Mouse (Mus musculus): ENCODE data around the gene Col5a1. TPM values are rescaled to one million over a fixed set of nuclear protein-coding genes. Genes with fewer than 3 reads are reported as not detected.

Gene Col5a1
- polyA plus RNA-seq, 1 experiment from 2014 or later = 5.4 TPM

DNA sequence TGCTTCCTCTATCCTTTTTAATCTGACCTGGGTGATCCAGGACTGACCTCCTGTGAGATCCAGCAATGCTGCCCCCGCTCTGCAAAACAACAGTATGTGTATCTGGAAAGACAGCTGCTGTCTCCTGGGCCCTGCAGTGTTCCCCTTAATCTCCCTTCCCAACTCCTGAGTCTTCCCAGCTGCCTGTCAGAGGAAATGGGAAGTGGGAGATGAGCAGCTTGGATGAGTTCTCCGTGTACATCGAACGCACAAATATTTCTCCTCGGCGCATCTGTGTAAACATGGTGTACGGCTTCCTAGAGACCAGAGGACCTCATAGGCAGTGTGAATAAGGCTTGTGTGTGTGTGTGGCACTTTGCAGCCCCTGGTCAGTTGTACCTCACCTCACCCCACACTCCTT lies 70.5 kb downstream of the Col5a1 start:
- Histone ChIP-seq H3K4me2 (replicated peaks) (no peak overlapping the region), H3K4me3 (no peak overlapping the region), H3K9ac (replicated peaks) (no peak overlapping the region), H3K27ac (replicated peaks) (no peak overlapping the region), H3K9me3 (no peaks in the 10 kb centered on the region), H3K36me3 (no peaks in the 10 kb centered on the region), H3K4me1 (peaks cover 16% of the 10 kb centered on the region), H3K27me3 (no peaks in the 10 kb centered on the region)
- ATAC-seq (replicated peaks) = no peak
- WGBS = 65% methylated on average over 7 of the region's 7 CpGs

DNA sequence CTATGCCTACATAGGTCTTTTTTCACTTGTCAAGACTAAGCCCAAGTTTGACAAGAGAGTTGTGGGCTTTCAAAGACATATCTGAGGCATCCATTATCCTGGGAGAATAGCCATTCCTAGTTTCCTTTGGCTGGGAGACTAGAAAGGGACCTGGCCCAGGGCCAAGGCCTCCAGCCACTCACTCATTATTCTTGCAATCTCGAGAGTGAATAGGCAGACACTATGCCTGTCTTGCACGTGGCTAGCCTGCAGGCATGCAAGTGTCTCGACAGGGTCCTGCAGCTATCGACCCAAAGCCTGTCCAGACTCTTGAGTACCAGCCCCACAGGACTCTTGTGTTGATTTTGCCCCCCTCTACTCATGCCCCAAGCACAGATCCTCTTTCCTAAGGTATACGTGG lies 71.0 kb downstream of the Col5a1 start:
- H3K36me3 ChIP-seq = no peaks in the 10 kb centered on the region
- H3K4me1 ChIP-seq = peaks cover 16% of the 10 kb centered on the region
- H3K27ac ChIP-seq (replicated peaks) = no peak overlapping the region
- H3K4me2 ChIP-seq (replicated peaks) = no peak overlapping the region
- H3K9ac ChIP-seq (replicated peaks) = no peak overlapping the region
- WGBS = 7% methylated on average over 5 of the region's 5 CpGs
- no peaks in the 10 kb centered on the region for H3K27me3 ChIP-seq
- H3K4me3 ChIP-seq = no peak overlapping the region
- H3K9me3 ChIP-seq = no peaks in the 10 kb centered on the region
- ATAC-seq (replicated peaks) = no peak

DNA sequence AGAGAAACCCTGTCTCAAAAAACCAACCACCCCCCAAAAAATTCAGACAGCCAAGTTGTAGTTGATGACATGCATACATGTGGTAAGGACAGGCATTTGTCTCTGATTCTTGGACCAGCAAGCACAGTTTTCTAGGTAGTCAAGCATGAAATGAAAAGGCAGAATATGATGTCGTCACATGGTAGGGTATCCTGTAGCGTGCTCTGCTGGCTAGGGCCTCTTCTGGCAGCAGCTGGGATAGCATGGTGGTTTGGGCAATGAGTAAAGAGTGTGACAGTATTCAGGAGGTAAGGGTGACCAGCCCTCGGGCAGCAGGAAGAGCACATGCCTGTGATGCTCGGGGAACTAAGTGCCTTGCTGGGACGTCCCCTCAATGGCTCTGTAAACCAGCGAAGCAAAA lies 73.0 kb downstream of the Col5a1 start:
- Histone ChIP-seq H3K9me3 (no peaks in the 10 kb centered on the region), H3K9ac (replicated peaks) (no peak overlapping the region), H3K36me3 (no peaks in the 10 kb centered on the region), H3K4me1 (peaks cover 11% of the 10 kb centered on the region), H3K4me2 (replicated peaks) (no peak overlapping the region), H3K27ac (replicated peaks) (no peak overlapping the region), H3K4me3 (no peak overlapping the region), H3K27me3 (no peaks in the 10 kb centered on the region)
- WGBS = 73% methylated on average over 6 of the region's 6 CpGs
- ATAC-seq (replicated peaks) = no peak

DNA sequence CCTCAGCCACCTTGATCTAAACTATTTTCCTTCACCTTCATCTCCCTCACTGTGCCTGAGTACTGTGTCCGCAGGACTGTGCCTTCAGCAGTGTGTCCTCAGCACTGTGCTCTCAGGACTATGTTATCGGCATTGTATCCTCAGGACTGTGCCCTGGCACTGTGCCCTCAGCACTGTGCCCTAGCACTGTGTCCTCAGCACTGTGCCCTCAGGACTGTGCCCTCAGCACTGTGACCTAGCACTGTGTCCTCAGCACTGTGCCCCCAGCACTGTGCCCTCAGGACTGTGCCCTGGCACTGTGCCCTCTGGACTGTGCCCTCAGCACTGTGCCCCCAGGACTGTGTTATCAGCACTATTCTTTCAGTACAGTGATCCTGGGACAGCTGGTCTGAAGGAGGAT lies 75.0 kb downstream of the Col5a1 start:
- WGBS = 94% methylated on average over 2 of the region's 2 CpGs
- peaks cover 11% of the 10 kb centered on the region for H3K4me1 ChIP-seq
- H3K9me3 ChIP-seq = no peaks in the 10 kb centered on the region
- no peak overlapping the region for H3K4me3 ChIP-seq
- no peak overlapping the region for H3K4me2 ChIP-seq (replicated peaks)
- ATAC-seq (replicated peaks) = no peak
- H3K27me3 ChIP-seq = no peaks in the 10 kb centered on the region
- no peak overlapping the region for H3K9ac ChIP-seq (replicated peaks)
- no peaks in the 10 kb centered on the region for H3K36me3 ChIP-seq
- H3K27ac ChIP-seq (replicated peaks) = no peak overlapping the region

DNA sequence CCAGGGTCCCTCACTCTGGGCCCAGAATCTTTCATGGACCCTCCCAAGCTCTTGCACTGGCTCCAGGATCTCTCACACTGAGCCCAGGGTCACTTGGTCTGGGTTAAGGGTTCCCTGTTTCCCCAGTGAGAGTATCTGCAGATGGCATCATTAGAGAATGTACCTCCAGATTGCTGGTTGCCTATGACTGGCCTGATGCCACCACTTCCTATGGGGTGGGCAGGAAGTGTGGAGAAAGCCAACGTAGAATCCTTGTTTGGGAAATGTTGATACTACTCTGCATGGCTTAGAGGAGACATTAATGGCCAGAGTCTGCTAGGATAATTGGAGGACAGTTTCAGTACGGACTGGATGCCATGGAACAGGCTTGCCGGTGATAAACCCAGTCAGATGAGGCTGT lies 76.2 kb downstream of the Col5a1 start:
- Histone ChIP-seq H3K9ac (replicated peaks) (no peak overlapping the region), H3K4me1 (peaks cover 4% of the 10 kb centered on the region; the same call in 1 of the 2 replicates), H3K9me3 (no peaks in the 10 kb centered on the region), H3K4me3 (no peak overlapping the region), H3K27ac (replicated peaks) (no peak overlapping the region), H3K4me2 (replicated peaks) (no peak overlapping the region), H3K27me3 (no peaks in the 10 kb centered on the region), H3K36me3 (no peaks in the 10 kb centered on the region)
- no peak for ATAC-seq (replicated peaks)
- WGBS = 86% methylated on average over 3 of the region's 3 CpGs

DNA sequence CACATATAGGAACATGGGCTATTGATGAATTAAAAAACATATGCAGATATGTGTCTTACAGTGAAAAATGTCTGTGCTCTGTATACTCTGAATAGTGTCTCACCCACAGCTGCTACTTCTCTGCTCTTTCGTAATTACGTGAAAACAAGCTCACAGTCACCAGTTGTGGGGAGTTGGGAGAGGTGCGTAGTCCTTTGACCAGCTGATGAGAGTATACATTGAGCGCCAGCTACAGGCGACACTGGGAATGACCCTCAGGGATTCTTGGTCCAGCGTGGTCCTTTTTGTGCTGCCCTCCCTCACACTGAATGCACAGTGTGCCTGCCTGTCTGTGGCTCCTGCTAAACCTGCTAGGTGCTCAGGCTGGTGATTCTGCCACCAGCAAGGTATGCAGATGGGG lies 82.9 kb downstream of the Col5a1 start:
- no peak overlapping the region for H3K9ac ChIP-seq (replicated peaks)
- H3K36me3 ChIP-seq = no peaks in the 10 kb centered on the region
- no peak overlapping the region for H3K27ac ChIP-seq (replicated peaks)
- 19% methylated on average over 6 of the region's 6 CpGs for WGBS
- ATAC-seq (replicated peaks) = 0 out of 2 replicates have a peak, but pooled peaks have one; percentile 19
- no peaks in the 10 kb centered on the region for H3K9me3 ChIP-seq
- no peaks in the 10 kb centered on the region for H3K27me3 ChIP-seq
- H3K4me3 ChIP-seq = no peak overlapping the region
- H3K4me1 ChIP-seq = no peaks in the 10 kb centered on the region
- no peak overlapping the region for H3K4me2 ChIP-seq (replicated peaks)

DNA sequence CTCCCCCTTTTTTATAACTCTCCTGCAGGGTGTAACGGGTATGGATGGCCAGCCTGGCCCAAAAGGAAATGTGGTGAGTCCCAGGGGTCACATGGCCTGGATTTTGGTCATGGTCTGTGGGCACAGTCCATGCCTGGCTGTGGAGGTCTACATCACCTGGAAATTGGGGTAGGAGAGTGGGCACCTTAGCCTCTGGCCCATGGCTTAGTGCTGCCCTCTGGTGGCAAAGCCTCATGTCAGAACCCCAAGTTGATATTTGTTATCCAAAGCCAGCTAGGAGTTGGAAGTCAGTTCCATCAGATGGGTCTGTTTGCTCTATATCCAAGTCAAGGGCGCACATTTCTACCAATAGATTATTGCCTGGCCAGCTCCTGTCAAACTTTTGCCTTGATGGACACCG lies 87.6 kb downstream of the Col5a1 start:
- WGBS = 60% methylated on average over 3 of the region's 3 CpGs
- no peaks in the 10 kb centered on the region for H3K36me3 ChIP-seq

DNA sequence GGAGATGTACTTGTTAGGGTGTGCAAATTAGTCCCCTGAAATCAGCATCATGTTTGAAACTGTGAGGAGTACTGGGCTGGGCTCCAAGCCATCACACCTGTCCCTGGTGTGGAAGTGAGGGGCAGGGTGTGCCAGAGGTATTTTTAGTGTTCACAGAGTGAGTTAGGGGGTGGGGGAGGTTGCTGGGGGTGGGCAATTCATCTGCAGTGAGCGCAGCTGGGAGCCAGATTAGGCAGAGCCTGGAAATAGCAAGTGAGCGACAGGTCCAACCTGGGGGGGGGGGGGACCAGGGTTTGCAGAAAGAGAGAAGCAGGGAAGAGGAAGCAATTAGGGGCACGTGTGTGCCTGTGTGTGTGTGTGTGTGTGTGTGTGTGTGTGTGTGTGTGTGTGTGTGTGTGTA lies 89.6 kb downstream of the Col5a1 start:
- H3K27me3 ChIP-seq = no peaks in the 10 kb centered on the region
- no peak overlapping the region for H3K9ac ChIP-seq (replicated peaks)
- no peak for ATAC-seq (replicated peaks)
- no peaks in the 10 kb centered on the region for H3K9me3 ChIP-seq
- 0 out of 2 replicates have a peak overlapping the region, but pooled peaks have one; percentile 9 for H3K27ac ChIP-seq (replicated peaks)
- H3K4me1 ChIP-seq = no peaks in the 10 kb centered on the region
- H3K36me3 ChIP-seq = no peaks in the 10 kb centered on the region
- 44% methylated on average over 3 of the region's 3 CpGs for WGBS
- no peak overlapping the region for H3K4me2 ChIP-seq (replicated peaks)
- no peak overlapping the region for H3K4me3 ChIP-seq

More for the DNA sequence above, 87.6 kb downstream of the Col5a1 start:
- Histone ChIP-seq H3K27ac (replicated peaks) (no peak overlapping the region), H3K4me3 (no peak overlapping the region), H3K9ac (replicated peaks) (no peak overlapping the region), H3K4me2 (replicated peaks) (no peak overlapping the region), H3K27me3 (no peaks in the 10 kb centered on the region), H3K4me1 (no peaks in the 10 kb centered on the region), H3K9me3 (no peaks in the 10 kb centered on the region)
- ATAC-seq (replicated peaks) = no peak

DNA sequence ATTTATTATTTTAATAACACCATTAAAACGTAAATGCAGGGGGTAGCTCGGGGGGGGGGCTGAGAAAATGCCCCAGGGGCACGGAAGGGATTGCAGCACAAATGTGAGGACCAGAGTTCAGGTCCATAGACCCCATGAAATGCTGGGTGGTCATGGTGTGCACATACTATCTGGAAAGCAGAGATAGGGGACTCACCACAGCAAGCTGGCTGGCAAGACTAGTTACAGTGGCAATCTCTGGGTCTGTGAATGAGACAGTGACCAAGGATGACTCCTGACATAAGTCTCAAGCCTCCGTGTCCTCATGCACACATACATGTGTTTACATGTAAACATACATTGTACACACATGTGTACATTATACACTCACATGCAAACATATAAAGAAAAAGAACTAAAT lies 90.3 kb downstream of the Col5a1 start:
- WGBS = 65% methylated on average over 4 of the region's 4 CpGs
- H3K27me3 ChIP-seq = no peaks in the 10 kb centered on the region

DNA sequence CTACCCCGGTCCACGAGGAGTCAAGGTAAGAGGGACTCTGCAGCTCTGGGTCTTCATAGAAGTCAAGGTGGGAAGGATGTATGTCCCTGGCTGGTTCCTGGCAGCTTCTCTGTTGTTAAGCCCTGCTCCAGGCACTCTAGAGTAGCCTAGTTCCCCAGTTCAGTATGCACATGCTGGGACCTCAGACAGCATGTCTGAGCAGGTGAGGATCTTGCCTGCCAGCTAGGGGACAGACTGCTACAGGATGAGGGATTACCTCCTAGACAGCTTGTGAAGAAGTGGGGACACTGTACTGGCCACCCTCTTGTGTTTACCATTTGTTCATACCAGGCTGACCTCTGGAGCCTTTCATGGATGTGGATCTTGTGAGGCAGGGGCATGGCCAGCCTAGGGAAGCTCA lies 94.8 kb downstream of the Col5a1 start:
- Histone ChIP-seq H3K9me3 (no peaks in the 10 kb centered on the region), H3K4me2 (replicated peaks) (no peak overlapping the region), H3K27me3 (no peaks in the 10 kb centered on the region), H3K36me3 (no peaks in the 10 kb centered on the region), H3K4me3 (no peak overlapping the region), H3K9ac (replicated peaks) (no peak overlapping the region), H3K4me1 (no peaks in the 10 kb centered on the region), H3K27ac (replicated peaks) (no peak overlapping the region)
- no peak for ATAC-seq (replicated peaks)
- WGBS = 86% methylated on average over 2 of the region's 2 CpGs

More for the DNA sequence above, 90.3 kb downstream of the Col5a1 start:
- H3K4me1 ChIP-seq = no peaks in the 10 kb centered on the region
- no peak overlapping the region for H3K4me2 ChIP-seq (replicated peaks)
- no peak overlapping the region for H3K4me3 ChIP-seq
- H3K9me3 ChIP-seq = no peaks in the 10 kb centered on the region
- no peak overlapping the region for H3K27ac ChIP-seq (replicated peaks)
- no peak for ATAC-seq (replicated peaks)
- H3K9ac ChIP-seq (replicated peaks) = no peak overlapping the region
- H3K36me3 ChIP-seq = no peaks in the 10 kb centered on the region

DNA sequence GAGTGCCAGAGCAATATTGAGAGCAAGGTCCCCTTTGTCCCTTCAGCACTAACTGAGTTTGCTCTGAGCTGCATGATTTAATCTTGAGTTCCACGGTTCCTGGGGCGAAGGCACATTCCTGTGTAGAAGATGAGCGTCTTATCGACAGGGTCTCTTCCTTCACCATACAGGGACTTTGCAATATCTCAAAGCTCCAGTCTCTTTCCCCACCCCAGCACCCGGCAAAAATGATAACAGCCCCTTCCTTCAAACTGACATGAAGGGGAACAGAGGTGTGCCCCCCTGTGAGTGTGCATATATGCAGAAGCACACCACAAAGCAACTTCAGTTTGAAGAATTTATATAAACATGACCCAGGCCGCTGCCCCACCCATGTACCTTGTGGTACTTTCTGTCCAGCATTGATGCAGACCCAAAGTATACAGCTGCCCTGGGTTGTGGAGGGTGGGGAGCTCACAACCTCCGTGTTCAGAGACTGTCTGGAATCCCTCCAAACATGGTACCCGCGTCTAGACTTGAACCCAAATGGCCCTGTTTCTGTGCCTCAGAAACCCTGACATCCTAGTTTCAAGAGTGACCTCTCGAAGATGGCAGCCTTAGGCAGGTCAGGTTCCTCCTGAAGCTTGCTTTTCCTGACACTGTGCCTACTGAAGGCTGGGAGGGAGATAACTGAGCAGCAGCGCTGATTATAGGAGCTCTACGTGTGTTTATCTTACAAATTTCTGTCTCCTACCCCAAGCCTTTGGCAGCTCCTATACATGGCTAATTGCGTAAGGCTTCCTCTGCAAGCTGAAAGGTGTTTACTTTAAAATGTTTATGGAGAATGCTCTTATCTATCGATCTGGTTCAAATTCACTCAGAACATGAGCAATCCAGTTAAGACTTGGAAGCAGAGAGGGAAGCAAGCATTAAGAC lies 95.7 kb downstream of the Col5a1 start:
- Histone ChIP-seq H3K4me2 (replicated peaks) (no peak overlapping the region), H3K9ac (replicated peaks) (no peak overlapping the region), H3K36me3 (no peaks in the 10 kb centered on the region), H3K4me1 (no peaks in the 10 kb centered on the region), H3K27me3 (no peaks in the 10 kb centered on the region), H3K4me3 (no peak overlapping the region), H3K9me3 (no peaks in the 10 kb centered on the region), H3K27ac (replicated peaks) (no peak overlapping the region)
- no peak for ATAC-seq (replicated peaks)
- 87% methylated on average over 14 of the region's 14 CpGs for WGBS

DNA sequence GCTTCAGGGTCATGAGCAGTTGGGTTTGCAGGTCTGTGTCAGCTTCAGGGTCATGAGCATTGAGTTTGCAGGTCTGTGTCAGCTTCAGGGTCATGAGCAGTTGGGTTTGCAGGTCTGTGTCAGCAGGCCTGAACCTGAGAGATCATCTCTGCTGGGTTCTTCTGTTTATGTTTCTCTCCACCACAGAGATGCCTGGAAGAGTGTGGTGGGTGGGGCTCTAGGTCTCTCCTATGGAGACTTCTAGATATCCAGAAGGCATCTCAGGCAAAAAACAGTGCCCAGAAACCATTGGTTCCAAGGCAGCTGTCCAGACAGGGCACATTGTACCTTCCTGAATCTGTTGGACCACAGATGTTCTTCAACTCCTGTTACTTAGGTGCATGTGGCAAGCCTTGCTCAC lies 96.9 kb downstream of the Col5a1 start:
- H3K27me3 ChIP-seq = no peaks in the 10 kb centered on the region
- no peaks in the 10 kb centered on the region for H3K36me3 ChIP-seq
- no peak overlapping the region for H3K4me2 ChIP-seq (replicated peaks)
- no peak overlapping the region for H3K9ac ChIP-seq (replicated peaks)
- no peak for ATAC-seq (replicated peaks)
- H3K4me1 ChIP-seq = no peaks in the 10 kb centered on the region
- H3K27ac ChIP-seq (replicated peaks) = no peak overlapping the region
- H3K4me3 ChIP-seq = no peak overlapping the region
- no peaks in the 10 kb centered on the region for H3K9me3 ChIP-seq

DNA sequence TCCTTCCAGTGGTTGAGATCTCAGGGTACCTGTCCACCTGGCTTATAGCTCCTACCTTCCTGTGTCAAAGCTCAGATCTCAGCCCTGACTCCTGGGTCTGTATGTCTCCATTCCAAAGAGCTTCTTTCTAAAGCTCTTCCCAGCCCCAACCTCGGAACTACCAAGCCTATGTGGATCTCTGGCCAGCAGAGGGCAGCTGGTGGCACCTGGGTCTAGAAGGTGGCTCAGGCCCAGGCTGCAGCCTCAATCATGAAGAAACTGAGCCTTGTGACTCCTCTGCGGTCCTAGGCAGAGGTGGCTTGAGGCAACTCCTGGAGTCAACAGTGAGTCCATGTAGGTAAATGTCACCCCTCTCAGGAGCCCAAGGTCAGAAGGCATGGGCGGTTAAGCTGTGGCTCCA lies 97.7 kb downstream of the Col5a1 start:
- no peak overlapping the region for H3K4me3 ChIP-seq
- no peaks in the 10 kb centered on the region for H3K4me1 ChIP-seq
- WGBS = 50% methylated on average over 3 of the region's 3 CpGs
- no peaks in the 10 kb centered on the region for H3K27me3 ChIP-seq
- H3K4me2 ChIP-seq (replicated peaks) = no peak overlapping the region
- H3K9me3 ChIP-seq = no peaks in the 10 kb centered on the region
- ATAC-seq (replicated peaks) = no peak
- no peaks in the 10 kb centered on the region for H3K36me3 ChIP-seq
- H3K9ac ChIP-seq (replicated peaks) = no peak overlapping the region
- H3K27ac ChIP-seq (replicated peaks) = no peak overlapping the region
